Mouse (Mus musculus): Measurements from ENCODE around the gene Fmnl3. TPM values are rescaled to one million over a fixed set of nuclear protein-coding genes. Genes with fewer than 3 reads are reported as not detected.

Fmnl3 gene
- polyA plus RNA-seq, 1 experiment = 10.2 TPM

- Histone ChIP-seq H3K27ac (ENCODE audit: insufficient read depth, low read length) (no peak overlapping the region), H3K9me3 (replicated peaks; ENCODE audit: control insufficient read depth, insufficient read depth, low read length, poor library complexity, severe bottlenecking) (no peaks in the 10 kb centered on the region), H3K4me1 (ENCODE audit: control insufficient read depth, insufficient read depth, low read length) (peaks cover 2% of the 10 kb centered on the region), H3K27me3 (ENCODE audit: control insufficient read depth, insufficient read depth, low read length, poor library complexity, severe bottlenecking) (no peaks in the 10 kb centered on the region), H3K36me3 (ENCODE audit: control insufficient read depth, insufficient read depth, low read length, poor library complexity, severe bottlenecking) (no peaks in the 10 kb centered on the region), H3K4me3 (ENCODE audit: low read depth, low read length) (no peak overlapping the region), H3K9ac (ENCODE audit: low read depth, poor library complexity, severe bottlenecking) (no peak overlapping the region)
- no peak for TF ChIP-seq POLR2A (IDR thresholded peaks at IDR 0.05; ENCODE audit: insufficient read depth, low read length)
- no peak for TF ChIP-seq EP300 (IDR thresholded peaks at IDR 0.05; ENCODE audit: insufficient read depth, low read depth, low read length)
- no peak for TF ChIP-seq CTCF (IDR thresholded peaks at IDR 0.05; ENCODE audit: low read depth, low read length)
Measured at GRCm38 (mm10) chr15:99276095-99276494, 94.2 kb downstream of the Fmnl3 start.

Other genes with a start within 250 kb of the Fmnl3 start
- gene Spats2, start 244.6 kb downstream of the Fmnl3 start, polyA plus RNA-seq (2011; ENCODE audit: insufficient read depth, insufficient read length, low read depth, missing spikeins) = 60.7 and 65.1 TPM in 2 replicates
- 0.99 and 1.3 TPM in 2 replicates for gene Kcnh3, start 145.6 kb downstream of the Fmnl3 start, polyA plus RNA-seq (2011; ENCODE audit: insufficient read depth, insufficient read length, low read depth, missing spikeins)
- gene Mcrs1, start 118.5 kb downstream of the Fmnl3 start, polyA plus RNA-seq (2011; ENCODE audit: insufficient read depth, insufficient read length, low read depth, missing spikeins) = 76.2 and 84.9 TPM in 2 replicates
- gene Prpf40b, start 75.4 kb downstream of the Fmnl3 start, polyA plus RNA-seq (2011; ENCODE audit: insufficient read depth, insufficient read length, low read depth, missing spikeins) = 42.8 and 51.2 TPM in 2 replicates
- not detected in 2 replicates for gene Fam186b, start 74.6 kb downstream of the Fmnl3 start, polyA plus RNA-seq (2011; ENCODE audit: insufficient read depth, insufficient read length, low read depth, missing spikeins)
- 429 and 499 TPM in 2 replicates for gene Tmbim6, start 22.4 kb upstream of the Fmnl3 start, polyA plus RNA-seq (2011; ENCODE audit: insufficient read depth, insufficient read length, low read depth, missing spikeins)
- gene Nckap5l, start 87.3 kb upstream of the Fmnl3 start, polyA plus RNA-seq (2011; ENCODE audit: insufficient read depth, insufficient read length, low read depth, missing spikeins) = 6.1 and 10.4 TPM in 2 replicates
- 10.7 and 12.5 TPM in 2 replicates for gene Bcdin3d, start 104.2 kb upstream of the Fmnl3 start, polyA plus RNA-seq (2011; ENCODE audit: insufficient read depth, insufficient read length, low read depth, missing spikeins)
- 0.72 and 0.90 TPM in 2 replicates for gene Faim2, start 157.7 kb upstream of the Fmnl3 start, polyA plus RNA-seq (2011; ENCODE audit: insufficient read depth, insufficient read length, low read depth, missing spikeins)
- gene Aqp2, start 208.6 kb upstream of the Fmnl3 start, polyA plus RNA-seq (2011; ENCODE audit: insufficient read depth, insufficient read length, low read depth, missing spikeins) = not detected in 2 replicates
- gene Aqp5, start 220.3 kb upstream of the Fmnl3 start, polyA plus RNA-seq (2011; ENCODE audit: insufficient read depth, insufficient read length, low read depth, missing spikeins) = not detected in 2 replicates
- gene Aqp6, start 230.9 kb upstream of the Fmnl3 start, polyA plus RNA-seq (2011; ENCODE audit: insufficient read depth, insufficient read length, low read depth, missing spikeins) = 0.32 and 0.42 TPM in 2 replicates

Data from ES-Bruce4 (cell line).